Mouse (Mus musculus) spleen, adult 2 months (tissue): Measurements from ENCODE around the gene Snrnp25.
A peak's percentile ranks its signal among the peaks of the same experiment; 100 is the strongest.

Experiments
- CTCF ChIP-seq: fragments of 200-500 bp; IDR thresholded peaks from 2 replicates; pipeline ENCODE4 v1.5.1; 2011; ENCODE audit warnings: mild to moderate bottlenecking, inconsistent platforms; ENCODE audit not compliant: insufficient read depth, insufficient read length, insufficient replicate concordance; ENCODE audit errors: extremely low read depth
- POLR2A ChIP-seq: fragments of 200-500 bp; IDR thresholded peaks from 2 replicates; pipeline ENCODE4 v1.6.1; 2011; ENCODE audit warnings: low read depth, low read length, inconsistent platforms

- TF ChIP-seq CTCF (peak; percentile 87), POLR2A (no peak)
Measured at GRCm38 (mm10) chr11:32161922-32162804, 43.1 kb upstream of the Snrnp25 start.
